Mouse (Mus musculus): ENCODE results near the gene Zfp541.

Gene Zfp541

GRCm38 (mm10) chr7:16080581-16080980, 19.0 kb downstream of the Zfp541 start:
- no peak for DNase-seq (ENCODE audit: low read depth, low spot score)

- DNase-seq (ENCODE audit: low read depth, low spot score), result no peak
These were observed 21.7 kb downstream of the Zfp541 start for GRCm38 (mm10) chr7:16083361-16083760.

- DNase-seq (ENCODE audit: low read depth, low spot score), result no peak
These were observed 26.0 kb downstream of the Zfp541 start for GRCm38 (mm10) chr7:16087587-16087986.

- no peak for DNase-seq (ENCODE audit: low read depth, low spot score)
These were observed 33.0 kb downstream of the Zfp541 start for GRCm38 (mm10) chr7:16094592-16094991.

- peak; percentile 97 for DNase-seq (ENCODE audit: low read depth, low spot score)
These were observed 36.7 kb downstream of the Zfp541 start, which contains the start of gene Napa for GRCm38 (mm10) chr7:16098021-16099017. Gene Napa, plus strand, starts transcription at chr7:16098458.

- no peak for DNase-seq (ENCODE audit: low read depth, low spot score)
These were observed 38.3 kb downstream of the Zfp541 start for GRCm38 (mm10) chr7:16099901-16100300.

GRCm38 (mm10) chr7:16101081-16101480, 39.5 kb downstream of the Zfp541 start:
- no peak for DNase-seq (ENCODE audit: low read depth, low spot score)

- DNase-seq (ENCODE audit: low read depth, low spot score), result no peak
These were observed 40.3 kb downstream of the Zfp541 start for GRCm38 (mm10) chr7:16101726-16102475.

GRCm38 (mm10) chr7:16102686-16103226, 41.1 kb downstream of the Zfp541 start:
- DNase-seq (ENCODE audit: low read depth, low spot score), result no peak

GRCm38 (mm10) chr7:16103760-16104159, 42.1 kb downstream of the Zfp541 start:
- no peak for DNase-seq (ENCODE audit: low read depth, low spot score)

GRCm38 (mm10) chr7:16104611-16105388, 43.2 kb downstream of the Zfp541 start:
- DNase-seq (ENCODE audit: low read depth, low spot score), result no peak

- no peak for DNase-seq (ENCODE audit: low read depth, low spot score)
These were observed 47.4 kb downstream of the Zfp541 start for GRCm38 (mm10) chr7:16108886-16109542.

GRCm38 (mm10) chr7:16110158-16110557, 48.5 kb downstream of the Zfp541 start:
- DNase-seq (ENCODE audit: low read depth, low spot score), result no peak

- no peak for DNase-seq (ENCODE audit: low read depth, low spot score)
These were observed 49.9 kb downstream of the Zfp541 start for GRCm38 (mm10) chr7:16111284-16112090.

GRCm38 (mm10) chr7:16116418-16116817, 54.8 kb downstream of the Zfp541 start:
- no peak for DNase-seq (ENCODE audit: low read depth, low spot score)

GRCm38 (mm10) chr7:16117100-16117499, 55.5 kb downstream of the Zfp541 start:
- DNase-seq (ENCODE audit: low read depth, low spot score), result no peak

GRCm38 (mm10) chr7:16119569-16120261, 58.1 kb downstream of the Zfp541 start, which contains the start of gene Kptn:
Gene Kptn, plus strand, starts transcription at chr7:16119895.
- peak; percentile 73 for DNase-seq (ENCODE audit: low read depth, low spot score)

- no peak for DNase-seq (ENCODE audit: low read depth, low spot score)
These were observed 58.6 kb downstream of the Zfp541 start for GRCm38 (mm10) chr7:16120262-16120600.

- DNase-seq (ENCODE audit: low read depth, low spot score), result no peak
These were observed 64.2 kb downstream of the Zfp541 start for GRCm38 (mm10) chr7:16125829-16126228.

Measured in WW6 (cell line).